Mouse (Mus musculus) intestine, embryonic 15.5 days (tissue): ENCODE data around the gene Pdzrn3. TPM values are rescaled to one million over a fixed set of nuclear protein-coding genes. Genes with fewer than 3 reads are reported as not detected.

Source experiments
- ATAC-seq: fragments of 200-750 bp; cut with Nextera tagmentation; 2 replicates; pipeline ENCODE4 v1.8.0; 2017; ENCODE audit warnings: moderate TSS enrichment, moderate library complexity
- H3K27ac ChIP-seq: fragments of 300-500 bp; sonication (generic); 2 replicates; pipeline ENCODE4 v1.5.1; 2015; ENCODE audit warnings: mild to moderate bottlenecking, inconsistent platforms
- H3K27me3 ChIP-seq: fragments of 300-500 bp; sonication (generic); replicated peaks from 2 replicates; pipeline ENCODE4 v1.6.1; 2015; ENCODE audit warnings: inconsistent platforms
- H3K36me3 ChIP-seq: fragments of 300-500 bp; sonication (generic); 2 replicates; pipeline ENCODE4 v1.6.1; 2015; ENCODE audit warnings: inconsistent platforms
- H3K4me1 ChIP-seq: fragments of 300-500 bp; sonication (generic); replicated peaks from 2 replicates; pipeline ENCODE4 v1.6.1; 2015; ENCODE audit warnings: inconsistent platforms
- H3K4me2 ChIP-seq: fragments of 300-500 bp; sonication (generic); replicated peaks from 2 replicates; pipeline ENCODE4 v1.6.1; 2015; ENCODE audit warnings: mild to moderate bottlenecking, inconsistent platforms
- H3K4me3 ChIP-seq: fragments of 300-500 bp; sonication (generic); replicated peaks from 2 replicates; pipeline ENCODE4 v1.5.1; 2015; ENCODE audit warnings: inconsistent platforms
- H3K9ac ChIP-seq: fragments of 300-500 bp; sonication (generic); 2 replicates; pipeline ENCODE4 v1.6.1; 2015; ENCODE audit warnings: inconsistent platforms
- H3K9me3 ChIP-seq: fragments of 300-500 bp; sonication (generic); 2 replicates; pipeline ENCODE4 v1.6.1; 2016; ENCODE audit warnings: inconsistent platforms
- WGBS: fragments of 180-500 bp; shearing (Covaris S2); methylation state at CpG from one replicate; pipeline ENCODE4 v1.1.7; 2015; 5-methylcytosine and 5-hydroxymethylcytosine counted together
- polyA plus RNA-seq: library from polyadenylated mRNA; unstranded; fragments of >200 nt; fragmentation: Nextera tagmentation; extraction: Ambion mirVana; gene quantifications from 2 replicates; pipeline ENCODE4 v1.2.1, GENCODE M21; 2015

The Pdzrn3 gene
- polyA plus RNA-seq, 1 experiment from 2014 or later = 10.3 TPM

DNA sequence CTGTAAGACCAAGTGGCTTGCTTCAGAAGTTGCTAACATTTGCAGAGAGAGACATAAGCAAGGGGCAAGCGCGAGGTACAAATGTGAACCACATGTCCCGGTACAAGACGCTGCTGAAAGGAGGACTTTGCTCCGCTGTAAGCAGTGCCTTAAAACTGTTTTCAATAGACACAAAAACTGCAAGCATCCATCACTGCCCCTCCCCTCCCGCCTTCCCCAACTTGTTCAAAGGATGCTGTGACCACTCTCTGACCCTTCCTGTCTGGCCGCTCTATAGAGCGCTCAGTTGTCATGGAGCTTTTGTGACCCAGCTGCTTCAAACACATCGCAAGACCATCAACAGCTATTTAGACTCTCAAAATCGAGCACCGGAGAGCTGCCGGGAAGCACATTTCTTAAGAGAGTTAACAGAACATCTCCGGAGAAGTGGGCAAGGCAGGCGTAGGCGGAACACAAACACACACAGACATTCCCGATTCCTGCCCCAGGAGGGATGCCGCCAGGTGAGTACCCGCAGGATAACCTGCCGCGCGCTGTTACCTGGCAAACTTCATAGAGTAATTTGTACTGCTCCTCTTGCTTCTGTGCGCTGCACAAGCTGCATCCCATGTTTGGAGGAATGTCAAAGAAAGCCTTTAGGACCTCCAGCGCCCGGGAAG is 179.3 kb downstream of the Pdzrn3 start:
- H3K27me3 ChIP-seq = no peaks in the 10 kb centered on the region
- 0 out of 2 replicates have a peak, but pooled peaks have one; percentile 21 for ATAC-seq
- no peak overlapping the region for H3K9ac ChIP-seq
- no peak overlapping the region for H3K27ac ChIP-seq
- H3K36me3 ChIP-seq = no peaks in the 10 kb centered on the region
- peaks cover 14% of the 10 kb centered on the region for H3K4me1 ChIP-seq
- H3K4me2 ChIP-seq = peak overlapping the region; percentile 44
- H3K4me3 ChIP-seq = peak overlapping the region; percentile 16; the same call in 1 of the 2 replicates
- WGBS = 16% methylated on average over 24 of the region's 24 CpGs
- H3K9me3 ChIP-seq = no peaks in the 10 kb centered on the region

DNA sequence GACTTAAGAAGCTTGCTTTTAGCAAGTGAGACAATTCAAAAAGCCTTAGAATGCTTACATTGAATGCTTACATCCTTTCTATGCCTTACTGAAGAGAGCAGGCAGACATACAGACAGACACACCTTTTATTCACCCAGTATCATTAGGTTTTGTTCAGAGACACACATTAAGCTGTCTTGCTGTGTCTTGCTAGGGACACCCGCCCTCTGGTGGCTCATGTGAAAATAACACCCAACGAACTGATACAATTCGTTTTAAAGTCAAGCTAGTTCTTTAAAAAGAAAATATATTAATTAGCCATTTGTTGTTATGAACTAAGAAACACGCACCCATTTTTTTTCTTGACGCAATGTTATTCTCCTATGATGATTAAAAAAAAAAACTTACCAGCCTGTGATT is 180.1 kb downstream of the Pdzrn3 start:
- H3K4me1 ChIP-seq = peaks cover 14% of the 10 kb centered on the region
- no peak for ATAC-seq
- H3K27ac ChIP-seq = no peak overlapping the region

DNA sequence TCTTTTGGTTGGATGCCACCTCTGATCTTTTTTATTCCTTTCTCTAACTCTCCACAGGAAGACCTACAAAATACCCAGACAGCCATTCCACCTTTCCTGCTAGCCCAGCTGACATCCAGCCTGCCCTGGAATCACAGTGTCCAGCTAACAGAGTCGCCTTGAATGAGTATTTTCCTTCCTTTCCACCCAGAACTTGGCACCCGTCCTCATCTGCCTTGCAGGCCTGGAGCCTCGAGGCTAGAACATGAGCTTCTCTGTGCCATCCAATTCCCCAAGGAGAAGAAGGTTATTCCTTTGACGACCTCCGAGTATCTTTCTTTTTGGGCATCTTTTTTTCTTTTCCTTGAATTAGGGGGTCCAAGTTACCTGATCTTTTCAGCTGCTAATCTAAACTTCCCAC is 181.8 kb downstream of the Pdzrn3 start:
- H3K36me3 ChIP-seq = no peaks in the 10 kb centered on the region
- no peaks in the 10 kb centered on the region for H3K9me3 ChIP-seq
- no peak overlapping the region for H3K27ac ChIP-seq
- no peaks in the 10 kb centered on the region for H3K27me3 ChIP-seq
- H3K9ac ChIP-seq = no peak overlapping the region
- H3K4me3 ChIP-seq = no peak overlapping the region
- 74% methylated on average over 5 of the region's 5 CpGs for WGBS
- no peak for ATAC-seq
- peaks cover 14% of the 10 kb centered on the region for H3K4me1 ChIP-seq
- no peak overlapping the region for H3K4me2 ChIP-seq

More for the DNA sequence above, 180.1 kb downstream of the Pdzrn3 start:
- Histone ChIP-seq H3K4me2 (no peak overlapping the region), H3K27me3 (no peaks in the 10 kb centered on the region), H3K4me3 (no peak overlapping the region), H3K9ac (no peak overlapping the region), H3K9me3 (no peaks in the 10 kb centered on the region), H3K36me3 (no peaks in the 10 kb centered on the region)
- WGBS = 17% methylated on average over 5 of the region's 5 CpGs

DNA sequence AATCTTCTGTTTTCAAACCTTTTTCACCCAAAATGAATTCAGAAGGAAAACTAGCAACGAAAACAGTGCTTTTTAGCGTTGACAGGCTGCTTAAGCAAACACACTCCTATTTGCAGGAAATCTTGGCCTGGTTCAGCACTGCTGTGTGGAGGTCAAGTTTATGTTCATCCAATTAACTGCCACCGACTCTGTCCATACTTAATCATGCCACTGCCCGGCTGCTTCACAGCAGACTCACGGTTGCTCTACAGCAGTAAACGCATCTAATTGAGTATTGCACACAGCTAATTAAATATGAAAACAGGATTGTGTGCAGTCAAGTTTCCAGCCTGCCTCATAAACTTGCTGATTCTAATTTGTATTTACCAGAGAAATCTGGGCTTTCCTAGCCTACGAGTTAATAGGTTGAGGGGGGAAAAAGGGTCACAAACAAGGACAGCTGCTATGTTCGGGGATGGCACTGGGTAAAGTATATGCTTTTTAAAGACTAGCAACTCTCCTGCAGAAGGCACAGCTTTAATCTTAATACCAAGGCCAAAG is 183.2 kb downstream of the Pdzrn3 start:
- Histone ChIP-seq H3K36me3 (no peaks in the 10 kb centered on the region), H3K27me3 (no peaks in the 10 kb centered on the region), H3K4me2 (no peak overlapping the region), H3K4me3 (no peak overlapping the region), H3K9ac (no peak overlapping the region), H3K4me1 (peaks cover 12% of the 10 kb centered on the region), H3K9me3 (no peaks in the 10 kb centered on the region), H3K27ac (no peak overlapping the region)
- 50% methylated on average over 8 of the region's 8 CpGs for WGBS
- ATAC-seq = no peak

DNA sequence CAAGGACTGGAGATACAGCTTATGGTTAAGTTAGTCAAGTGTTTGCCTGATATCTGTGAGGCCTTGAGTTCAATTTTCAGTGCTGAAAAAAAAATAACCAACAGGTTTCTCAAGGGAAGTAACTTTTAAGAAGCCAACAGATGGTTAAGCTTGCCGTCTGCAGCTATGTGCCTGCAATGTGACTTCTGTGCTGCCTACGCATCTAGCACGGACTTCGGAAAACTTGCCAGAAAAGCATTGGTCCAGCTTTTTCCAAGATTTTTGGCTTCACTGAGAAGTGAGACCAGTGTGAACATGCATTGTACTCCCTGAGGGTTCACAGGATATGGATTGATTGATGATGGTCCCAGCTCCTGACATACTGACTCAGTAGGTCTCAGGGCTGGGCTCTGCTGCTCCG is 186.1 kb downstream of the Pdzrn3 start:
- no peak for ATAC-seq
- no peaks in the 10 kb centered on the region for H3K27me3 ChIP-seq
- no peak overlapping the region for H3K4me3 ChIP-seq
- H3K27ac ChIP-seq = no peak overlapping the region
- no peak overlapping the region for H3K4me2 ChIP-seq
- no peaks in the 10 kb centered on the region for H3K9me3 ChIP-seq
- no peaks in the 10 kb centered on the region for H3K36me3 ChIP-seq
- 88% methylated on average over 5 of the region's 5 CpGs for WGBS
- H3K9ac ChIP-seq = no peak overlapping the region
- no peaks in the 10 kb centered on the region for H3K4me1 ChIP-seq

DNA sequence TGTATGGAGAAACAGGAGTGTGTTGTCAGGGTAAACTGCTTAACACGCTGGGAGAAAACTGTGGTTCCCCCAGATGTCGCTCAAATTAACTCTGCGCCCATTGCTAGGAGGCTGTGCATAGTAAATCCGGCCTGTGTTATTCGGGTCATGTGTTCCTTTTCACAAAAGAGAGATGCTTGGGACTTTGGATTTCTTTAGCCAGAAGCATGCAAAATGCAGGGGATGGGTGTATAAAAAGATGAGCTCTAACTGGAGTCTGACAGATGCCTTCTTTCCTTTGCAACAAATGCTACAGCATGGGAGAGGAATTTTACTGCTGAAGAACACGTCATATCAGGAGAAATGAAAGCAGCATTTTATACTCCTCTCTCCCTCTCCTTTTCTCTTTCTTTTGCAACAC is 190.4 kb downstream of the Pdzrn3 start:
- no peak overlapping the region for H3K4me2 ChIP-seq
- no peaks in the 10 kb centered on the region for H3K9me3 ChIP-seq
- H3K4me3 ChIP-seq = no peak overlapping the region
- no peaks in the 10 kb centered on the region for H3K27me3 ChIP-seq
- no peak overlapping the region for H3K27ac ChIP-seq
- ATAC-seq = no peak
- no peaks in the 10 kb centered on the region for H3K36me3 ChIP-seq
- H3K4me1 ChIP-seq = no peaks in the 10 kb centered on the region
- WGBS = 88% methylated on average over 6 of the region's 6 CpGs
- H3K9ac ChIP-seq = no peak overlapping the region

DNA sequence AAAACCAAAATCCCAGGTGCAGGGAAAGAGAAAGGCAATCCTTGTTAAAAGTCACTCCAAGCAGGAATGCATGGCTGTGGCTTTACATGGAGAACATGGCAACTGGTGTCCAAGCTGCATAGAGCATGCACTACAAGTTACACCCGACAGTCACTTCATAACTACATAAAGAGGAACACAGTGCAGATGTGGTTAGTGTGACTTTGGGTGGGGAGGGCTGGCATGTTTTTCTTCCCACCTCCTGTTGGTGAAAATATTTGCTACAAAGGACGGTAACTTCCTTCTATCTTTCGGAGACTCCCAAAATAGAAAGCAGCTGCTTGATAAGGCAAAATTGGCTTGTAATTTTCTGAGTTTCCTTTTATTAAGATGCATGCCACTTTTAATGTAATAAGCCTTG is 190.8 kb downstream of the Pdzrn3 start:
- no peak overlapping the region for H3K4me3 ChIP-seq
- H3K9ac ChIP-seq = no peak overlapping the region
- no peaks in the 10 kb centered on the region for H3K4me1 ChIP-seq
- H3K27me3 ChIP-seq = no peaks in the 10 kb centered on the region
- 78% methylated on average over 3 of the region's 3 CpGs for WGBS
- ATAC-seq = no peak
- no peaks in the 10 kb centered on the region for H3K36me3 ChIP-seq
- H3K9me3 ChIP-seq = no peaks in the 10 kb centered on the region
- H3K4me2 ChIP-seq = no peak overlapping the region
- no peak overlapping the region for H3K27ac ChIP-seq

DNA sequence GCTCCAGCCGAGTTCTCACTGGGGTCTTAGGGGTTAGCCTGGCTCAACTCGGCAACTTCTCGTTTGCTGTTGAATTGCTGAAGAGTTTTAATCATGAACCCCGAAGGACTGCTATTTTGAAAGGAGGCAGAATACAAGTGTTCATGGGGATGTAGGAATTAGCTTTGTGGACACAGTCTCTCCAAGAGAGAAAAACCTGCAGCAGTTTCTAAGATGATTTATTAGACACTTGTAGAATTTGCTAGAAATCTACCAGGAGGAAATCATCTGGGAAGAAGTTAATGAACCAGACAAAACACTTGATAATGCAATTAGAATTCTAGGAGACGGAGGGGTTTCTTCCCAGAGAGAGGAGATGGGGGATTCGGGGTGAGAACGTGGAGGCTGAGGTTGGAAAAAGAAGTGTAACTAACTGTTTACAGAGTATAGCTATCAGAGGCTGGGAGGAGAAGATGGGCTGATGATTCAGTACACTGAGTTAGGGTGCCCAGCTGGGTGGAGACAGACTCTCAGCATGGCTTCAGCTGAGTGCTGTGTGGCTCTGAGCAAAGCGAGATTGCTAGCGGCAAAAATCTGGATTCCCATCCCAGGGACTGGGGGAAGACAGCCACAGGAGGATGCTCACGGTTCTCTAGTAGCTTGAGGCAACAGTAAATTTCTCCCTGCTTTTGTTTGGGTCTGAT is 193.5 kb downstream of the Pdzrn3 start:
- no peak overlapping the region for H3K4me3 ChIP-seq
- H3K27me3 ChIP-seq = no peaks in the 10 kb centered on the region
- no peak overlapping the region for H3K27ac ChIP-seq
- no peak overlapping the region for H3K9ac ChIP-seq
- H3K4me1 ChIP-seq = no peaks in the 10 kb centered on the region
- no peaks in the 10 kb centered on the region for H3K9me3 ChIP-seq
- WGBS = 69% methylated on average over 10 of the region's 10 CpGs
- no peak overlapping the region for H3K4me2 ChIP-seq
- no peaks in the 10 kb centered on the region for H3K36me3 ChIP-seq
- no peak for ATAC-seq

DNA sequence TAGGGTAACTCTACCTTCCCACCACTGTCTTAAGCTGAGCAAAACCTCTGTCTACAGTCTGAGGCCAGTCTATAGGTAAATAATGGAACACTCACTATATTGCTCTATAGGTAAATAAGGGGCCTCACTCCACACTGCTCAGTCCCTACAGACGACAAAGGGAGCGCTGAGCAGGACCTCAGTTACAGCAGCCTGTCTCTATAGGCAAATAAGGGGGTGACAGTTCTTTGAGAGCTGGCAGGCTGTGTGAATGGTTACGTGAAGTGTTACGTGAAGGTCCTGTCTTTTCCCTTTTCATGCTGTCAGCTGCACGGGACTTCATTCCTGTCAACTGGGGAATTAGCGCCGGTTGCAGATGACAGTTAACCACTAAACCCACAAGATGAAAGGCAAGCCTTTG is 207.0 kb downstream of the Pdzrn3 start:
- 84% methylated on average over 7 of the region's 7 CpGs for WGBS
- H3K9ac ChIP-seq = no peak overlapping the region
- no peak for ATAC-seq
- H3K4me1 ChIP-seq = no peaks in the 10 kb centered on the region
- H3K27me3 ChIP-seq = no peaks in the 10 kb centered on the region
- peaks cover 10% of the 10 kb centered on the region; the same call in 1 of the 2 replicates for H3K36me3 ChIP-seq
- no peaks in the 10 kb centered on the region for H3K9me3 ChIP-seq
- no peak overlapping the region for H3K27ac ChIP-seq
- H3K4me2 ChIP-seq = no peak overlapping the region
- H3K4me3 ChIP-seq = no peak overlapping the region

DNA sequence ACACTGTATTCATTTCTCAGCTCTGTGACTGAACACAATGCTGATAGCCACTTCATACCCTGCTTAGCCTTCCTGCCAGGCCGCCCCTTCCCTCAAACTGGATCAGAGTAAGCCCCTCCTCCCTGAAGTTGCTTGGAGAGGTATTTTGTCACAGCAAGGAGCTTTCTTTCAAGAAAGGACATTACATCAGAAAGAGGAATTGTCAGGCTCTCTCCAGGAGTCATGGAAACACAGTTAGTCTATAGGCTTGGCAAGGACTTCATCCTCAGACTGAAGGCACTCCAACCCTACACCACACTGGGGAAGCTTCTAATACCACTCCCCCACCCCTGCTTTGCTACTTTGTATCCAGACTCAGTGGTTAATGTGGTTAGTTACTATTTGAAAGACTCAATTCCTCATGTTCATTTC is 224.2 kb downstream of the Pdzrn3 start:
- Histone ChIP-seq H3K27ac (no peak overlapping the region), H3K4me1 (no peaks in the 10 kb centered on the region), H3K9ac (no peak overlapping the region), H3K36me3 (peaks cover 26% of the 10 kb centered on the region), H3K9me3 (no peaks in the 10 kb centered on the region), H3K4me2 (no peak overlapping the region), H3K4me3 (no peak overlapping the region), H3K27me3 (no peaks in the 10 kb centered on the region)
- ATAC-seq = no peak
- WGBS = 85% methylated on average over 1 of the region's 1 CpGs

DNA sequence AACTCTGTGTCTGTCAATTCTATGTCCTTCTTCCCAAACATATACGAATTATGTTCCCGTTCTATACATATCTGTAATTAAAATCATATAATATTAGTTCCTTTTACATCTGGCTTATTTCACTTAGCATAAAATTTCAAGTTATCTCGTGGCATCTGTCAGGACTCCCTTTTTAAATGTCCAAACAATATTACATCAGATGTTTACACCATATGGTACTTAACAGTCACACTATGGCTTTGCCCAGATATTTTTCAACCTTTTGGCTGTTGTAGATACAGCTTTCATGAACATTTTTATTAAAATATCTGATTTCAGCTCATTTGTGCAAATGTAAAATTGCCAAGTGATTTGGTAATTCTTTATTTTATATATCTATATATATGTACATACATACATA is 242.3 kb downstream of the Pdzrn3 start:
- no peak for ATAC-seq
- Histone ChIP-seq H3K4me2 (no peak overlapping the region), H3K9me3 (no peaks in the 10 kb centered on the region), H3K9ac (no peak overlapping the region), H3K4me1 (no peaks in the 10 kb centered on the region), H3K27ac (no peak overlapping the region), H3K36me3 (no peaks in the 10 kb centered on the region), H3K4me3 (no peak overlapping the region), H3K27me3 (no peaks in the 10 kb centered on the region)
- WGBS = 68% methylated on average over 3 of the region's 3 CpGs

DNA sequence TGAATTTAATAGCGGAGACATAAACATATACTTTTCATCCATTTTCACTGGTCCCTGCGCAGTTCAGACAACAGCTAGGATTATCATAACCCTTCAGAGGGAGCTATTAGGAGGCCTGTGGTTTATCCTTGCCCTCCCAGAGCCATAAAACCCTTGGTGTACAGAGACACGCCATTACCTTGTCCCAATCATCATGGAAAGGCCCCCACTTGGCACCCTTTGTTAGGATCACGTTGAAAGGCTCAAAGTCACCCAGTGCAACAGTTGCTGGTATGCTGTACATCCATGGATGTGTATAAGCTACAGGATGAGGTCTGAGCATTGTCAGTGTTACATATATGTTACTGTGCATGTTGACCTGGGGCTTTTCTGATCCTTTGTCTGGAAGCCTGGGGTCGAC is 252.3 kb downstream of the Pdzrn3 start:
- peaks cover 16% of the 10 kb centered on the region for H3K27me3 ChIP-seq
- 20% methylated on average over 5 of the region's 5 CpGs for WGBS
- H3K27ac ChIP-seq = no peak overlapping the region
- ATAC-seq = no peak
- H3K4me2 ChIP-seq = no peak overlapping the region
- H3K4me3 ChIP-seq = no peak overlapping the region
- no peak overlapping the region for H3K9ac ChIP-seq
- no peaks in the 10 kb centered on the region for H3K9me3 ChIP-seq
- H3K36me3 ChIP-seq = no peaks in the 10 kb centered on the region
- H3K4me1 ChIP-seq = no peaks in the 10 kb centered on the region

DNA sequence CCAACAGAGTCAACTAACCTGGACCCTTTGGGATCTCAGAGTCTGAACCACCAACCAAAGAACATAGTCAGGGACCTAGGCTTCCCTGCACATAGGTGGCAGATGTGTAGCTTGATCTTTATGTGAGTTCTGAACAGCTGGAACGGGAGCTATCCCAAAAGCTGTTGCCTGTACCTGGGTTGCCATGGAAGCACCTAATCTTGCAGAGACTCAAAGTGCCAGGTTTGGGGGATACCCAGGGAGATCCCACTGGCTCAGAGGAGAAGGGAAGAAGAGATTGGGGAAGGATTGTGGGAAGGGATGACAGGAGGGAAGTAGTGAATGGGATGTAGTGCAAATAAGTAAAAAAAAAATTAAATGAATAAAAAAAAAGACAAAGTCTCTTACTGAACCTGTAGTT is 268.7 kb downstream of the Pdzrn3 start:
- WGBS = 74% methylated on average over 1 of the region's 1 CpGs
- Histone ChIP-seq H3K36me3 (no peaks in the 10 kb centered on the region), H3K27me3 (no peaks in the 10 kb centered on the region), H3K9me3 (no peaks in the 10 kb centered on the region), H3K9ac (no peak overlapping the region), H3K4me2 (no peak overlapping the region), H3K4me1 (no peaks in the 10 kb centered on the region), H3K4me3 (no peak overlapping the region), H3K27ac (no peak overlapping the region)
- no peak for ATAC-seq
